Mouse (Mus musculus): ENCODE results near the gene Epb41l1.
"Not testable (repeated sequence)": the region's sequence is repeated elsewhere in the genome, so short reads cannot be mapped to it uniquely, and the experiment has no call there.

Gene Epb41l1

GRCm38 (mm10) chr2:156420694-156421380 lies at the start of gene Epb41l1:
Epb41l1 (plus strand) TSS chr2:156420909.
- H3K9me3 ChIP-seq (ENCODE audit: low read length), result no peaks in the 10 kb centered on the region
- no peak for TF ChIP-seq NANOG (IDR thresholded peaks at IDR 0.05; ENCODE audit: borderline replicate concordance, low read length)
- TF ChIP-seq CTCF (conservative IDR thresholded peaks at IDR 0.05; ENCODE audit: low read length), result no peak
- TF ChIP-seq POU5F1 (IDR thresholded peaks at IDR 0.05; ENCODE audit: borderline replicate concordance, low read length), result no peak

GRCm38 (mm10) chr2:156376956-156377355 lies 43.8 kb upstream of the Epb41l1 start:
- no peaks in the 10 kb centered on the region for H3K9me3 ChIP-seq (ENCODE audit: low read length)
- H3K4me3 ChIP-seq (replicated peaks; ENCODE audit: low read length), result no peak overlapping the region
- 0 out of 2 replicates have a peak, but pooled peaks cover 4% of the 10 kb centered on the region for H3K27me3 ChIP-seq (ENCODE audit: insufficient read depth, low read length)
- H3K4me1 ChIP-seq (replicated peaks; ENCODE audit: low read depth, low read length), result peaks cover 26% of the 10 kb centered on the region
- no peaks in the 10 kb centered on the region for H3K36me3 ChIP-seq (ENCODE audit: insufficient read depth, low read length)
- TF ChIP-seq POU5F1 (IDR thresholded peaks at IDR 0.05; ENCODE audit: borderline replicate concordance, low read length) (no peak), NANOG (IDR thresholded peaks at IDR 0.05; ENCODE audit: borderline replicate concordance, low read length) (no peak), CTCF (conservative IDR thresholded peaks at IDR 0.05; ENCODE audit: low read length) (no peak)

More at GRCm38 (mm10) chr2:156420694-156421380, at the start of gene Epb41l1:
- Histone ChIP-seq H3K36me3 (ENCODE audit: insufficient read depth, low read length) (no peaks in the 10 kb centered on the region), H3K4me1 (replicated peaks; ENCODE audit: low read depth, low read length) (peaks cover 82% of the 10 kb centered on the region), H3K4me3 (replicated peaks; ENCODE audit: low read length) (peak within 1 kb of the TSS; percentile 86), H3K27me3 (ENCODE audit: insufficient read depth, low read length) (peaks cover 23% of the 10 kb centered on the region)

GRCm38 (mm10) chr2:156379929-156380328 lies 40.8 kb upstream of the Epb41l1 start:
- no peak overlapping the region for H3K4me3 ChIP-seq (replicated peaks; ENCODE audit: low read length)
- 0 out of 2 replicates have a peak, but pooled peaks cover 4% of the 10 kb centered on the region for H3K27me3 ChIP-seq (ENCODE audit: insufficient read depth, low read length)
- no peak for TF ChIP-seq CTCF (conservative IDR thresholded peaks at IDR 0.05; ENCODE audit: low read length)
- no peaks in the 10 kb centered on the region for H3K36me3 ChIP-seq (ENCODE audit: insufficient read depth, low read length)
- no peaks in the 10 kb centered on the region for H3K9me3 ChIP-seq (ENCODE audit: low read length)
- H3K4me1 ChIP-seq (replicated peaks; ENCODE audit: low read depth, low read length), result peaks cover 38% of the 10 kb centered on the region

GRCm38 (mm10) chr2:156381350-156381749 lies 39.4 kb upstream of the Epb41l1 start:
- Histone ChIP-seq H3K4me1 (replicated peaks; ENCODE audit: low read depth, low read length) (peaks cover 38% of the 10 kb centered on the region), H3K27me3 (ENCODE audit: insufficient read depth, low read length) (0 out of 2 replicates have a peak, but pooled peaks cover 4% of the 10 kb centered on the region), H3K4me3 (replicated peaks; ENCODE audit: low read length) (no peak overlapping the region), H3K36me3 (ENCODE audit: insufficient read depth, low read length) (no peaks in the 10 kb centered on the region), H3K9me3 (ENCODE audit: low read length) (no peaks in the 10 kb centered on the region)
- TF ChIP-seq CTCF (conservative IDR thresholded peaks at IDR 0.05; ENCODE audit: low read length) (no peak), POU5F1 (IDR thresholded peaks at IDR 0.05; ENCODE audit: borderline replicate concordance, low read length) (no peak), NANOG (IDR thresholded peaks at IDR 0.05; ENCODE audit: borderline replicate concordance, low read length) (no peak)

- H3K4me1 ChIP-seq (replicated peaks; ENCODE audit: low read depth, low read length), result peaks cover 26% of the 10 kb centered on the region
- H3K27me3 ChIP-seq (ENCODE audit: insufficient read depth, low read length); H3K36me3 ChIP-seq (ENCODE audit: insufficient read depth, low read length); H3K9me3 ChIP-seq (ENCODE audit: low read length): not testable (repeated sequence)
- H3K4me3 ChIP-seq (replicated peaks; ENCODE audit: low read length), result peak overlapping the region; percentile 69
Measured at GRCm38 (mm10) chr2:156392461-156393154, 28.1 kb upstream of the Epb41l1 start.

GRCm38 (mm10) chr2:156393155-156393828 lies 27.4 kb upstream of the Epb41l1 start:
- TF ChIP-seq NANOG (IDR thresholded peaks at IDR 0.05; ENCODE audit: borderline replicate concordance, low read length), result no peak
- no peak for TF ChIP-seq POU5F1 (IDR thresholded peaks at IDR 0.05; ENCODE audit: borderline replicate concordance, low read length)
- TF ChIP-seq CTCF (conservative IDR thresholded peaks at IDR 0.05; ENCODE audit: low read length), result no peak
- 0 out of 2 replicates have a peak, but pooled peaks cover 2% of the 10 kb centered on the region for H3K27me3 ChIP-seq (ENCODE audit: insufficient read depth, low read length)
- peaks cover 24% of the 10 kb centered on the region for H3K4me1 ChIP-seq (replicated peaks; ENCODE audit: low read depth, low read length)
- H3K36me3 ChIP-seq (ENCODE audit: insufficient read depth, low read length), result no peaks in the 10 kb centered on the region
- H3K9me3 ChIP-seq (ENCODE audit: low read length), result no peaks in the 10 kb centered on the region
- H3K4me3 ChIP-seq (replicated peaks; ENCODE audit: low read length), result no peak overlapping the region

- Histone ChIP-seq H3K27me3 (ENCODE audit: insufficient read depth, low read length) (0 out of 2 replicates have a peak, but pooled peaks cover 2% of the 10 kb centered on the region), H3K36me3 (ENCODE audit: insufficient read depth, low read length) (no peaks in the 10 kb centered on the region), H3K9me3 (ENCODE audit: low read length) (no peaks in the 10 kb centered on the region), H3K4me3 (replicated peaks; ENCODE audit: low read length) (no peak overlapping the region), H3K4me1 (replicated peaks; ENCODE audit: low read depth, low read length) (peaks cover 24% of the 10 kb centered on the region)
- no peak for TF ChIP-seq NANOG (IDR thresholded peaks at IDR 0.05; ENCODE audit: borderline replicate concordance, low read length)
- peak; percentile 41 for TF ChIP-seq CTCF (conservative IDR thresholded peaks at IDR 0.05; ENCODE audit: low read length)
- TF ChIP-seq POU5F1 (IDR thresholded peaks at IDR 0.05; ENCODE audit: borderline replicate concordance, low read length), result no peak
Measured at GRCm38 (mm10) chr2:156394282-156394681, 26.4 kb upstream of the Epb41l1 start.

- Histone ChIP-seq H3K4me3 (replicated peaks; ENCODE audit: low read length) (no peak overlapping the region), H3K9me3 (ENCODE audit: low read length) (no peaks in the 10 kb centered on the region), H3K4me1 (replicated peaks; ENCODE audit: low read depth, low read length) (peaks cover 31% of the 10 kb centered on the region), H3K36me3 (ENCODE audit: insufficient read depth, low read length) (no peaks in the 10 kb centered on the region), H3K27me3 (ENCODE audit: insufficient read depth, low read length) (0 out of 2 replicates have a peak, but pooled peaks cover 2% of the 10 kb centered on the region)
- TF ChIP-seq NANOG (IDR thresholded peaks at IDR 0.05; ENCODE audit: borderline replicate concordance, low read length) (no peak), CTCF (conservative IDR thresholded peaks at IDR 0.05; ENCODE audit: low read length) (no peak), POU5F1 (IDR thresholded peaks at IDR 0.05; ENCODE audit: borderline replicate concordance, low read length) (no peak)
Measured at GRCm38 (mm10) chr2:156396096-156396495, 24.6 kb upstream of the Epb41l1 start.

All from E14TG2a.4 (cell line).